Mouse (Mus musculus) forebrain, embryonic 14.5 days (tissue): ENCODE data around the gene Wdr92. TPM values are rescaled to one million over a fixed set of nuclear protein-coding genes. Genes with fewer than 3 reads are reported as not detected.

Experiments
- ATAC-seq: fragments of 200-750 bp; cut with Nextera tagmentation; 2 replicates; pipeline ENCODE4 v1.8.0; 2017; ENCODE audit warnings: mild to moderate bottlenecking, moderate library complexity
- DNase-seq: peaks from one replicate; pipeline ENCODE4 v3.0.0-alpha.2; 2015; ENCODE audit warnings: low spot score
- H3K27ac ChIP-seq: fragments of 300-500 bp; sonication (generic); 2 replicates; pipeline ENCODE4 v1.5.1; 2014; ENCODE audit warnings: low read depth, mild to moderate bottlenecking, control low read depth, low read length, moderate library complexity
- H3K27me3 ChIP-seq: fragments of 300-500 bp; sonication (generic); replicated peaks from 2 replicates; pipeline ENCODE4 v1.6.1; 2014; ENCODE audit warnings: low read length, control low read depth, mixed read lengths; ENCODE audit not compliant: control insufficient read depth, insufficient read depth
- H3K36me3 ChIP-seq: fragments of 300-500 bp; sonication (generic); 2 replicates; pipeline ENCODE4 v1.6.1; 2014; ENCODE audit warnings: low read length, control low read depth; ENCODE audit not compliant: control insufficient read depth, insufficient read depth
- H3K4me1 ChIP-seq: fragments of 300-500 bp; sonication (generic); 2 replicates; pipeline ENCODE4 v1.6.1; 2014; ENCODE audit warnings: antibody characterized with exemption, low read length, control low read depth; ENCODE audit not compliant: control insufficient read depth, insufficient read depth
- H3K4me2 ChIP-seq: fragments of 300-500 bp; sonication (generic); 2 replicates; pipeline ENCODE4 v1.6.1; 2014; ENCODE audit warnings: mild to moderate bottlenecking, control low read depth, low read length
- H3K4me3 ChIP-seq: fragments of 300-500 bp; sonication (generic); 2 replicates; pipeline ENCODE4 v1.5.1; 2014; ENCODE audit warnings: low read depth, low read length, control low read depth
- H3K9ac ChIP-seq: fragments of 300-500 bp; sonication (generic); 2 replicates; pipeline ENCODE4 v1.6.1; 2014; ENCODE audit warnings: mild to moderate bottlenecking, low read length, control low read depth, moderate library complexity
- H3K9me3 ChIP-seq: fragments of 300-500 bp; sonication (generic); replicated peaks from 2 replicates; pipeline ENCODE4 v1.6.1; 2016; ENCODE audit warnings: low read length, control low read depth, mixed read lengths; ENCODE audit not compliant: control insufficient read depth
- WGBS: fragments of 180-500 bp; shearing (Covaris S2); extraction: QIAGEN DNeasy Blood & Tissue Kit; methylation state at CpG from one replicate; pipeline ENCODE4 v1.1.7; 2014; 5-methylcytosine and 5-hydroxymethylcytosine counted together
- polyA plus RNA-seq: library from polyadenylated mRNA; unstranded; fragments of >200 nt; fragmentation: Nextera tagmentation; extraction: Ambion mirVana; gene quantifications from 2 replicates; pipeline ENCODE4 v1.2.1, GENCODE M21; 2014

Gene Wdr92
- polyA plus RNA-seq, 1 experiment from 2014 or later = 22.3 TPM

- H3K4me3 ChIP-seq = no peak overlapping the region
- no peaks in the 10 kb centered on the region for H3K9me3 ChIP-seq
- 97% methylated on average over 1 of the region's 1 CpGs for WGBS
- no peak overlapping the region for H3K9ac ChIP-seq
- H3K36me3 ChIP-seq = peaks cover 16% of the 10 kb centered on the region
- no peaks in the 10 kb centered on the region for H3K27me3 ChIP-seq
- no peaks in the 10 kb centered on the region for H3K4me1 ChIP-seq
- ATAC-seq (no peak), DNase-seq (no peak)
- H3K27ac ChIP-seq = no peak overlapping the region
- H3K4me2 ChIP-seq = no peak overlapping the region
Observed at GRCm38 (mm10) chr11:17268801-17269200, 86.9 kb downstream of the Wdr92 start.

GRCm38 (mm10) chr11:17279959-17280358, 98.1 kb downstream of the Wdr92 start:
- Histone ChIP-seq H3K27ac (no peak overlapping the region), H3K9ac (no peak overlapping the region), H3K4me2 (no peak overlapping the region), H3K27me3 (no peaks in the 10 kb centered on the region), H3K36me3 (no peaks in the 10 kb centered on the region), H3K4me1 (no peaks in the 10 kb centered on the region), H3K9me3 (no peaks in the 10 kb centered on the region), H3K4me3 (no peak overlapping the region)
- WGBS = 19% methylated on average over 9 of the region's 9 CpGs
- DNase-seq (peak; percentile 82), ATAC-seq (peak; percentile 84)

Other genes starting within 250 kb of the Wdr92 start
- gene Fbxo48, start 230.7 kb upstream of the Wdr92 start, polyA plus RNA-seq = 0.77 and 1.6 TPM in 2 replicates
- 114 and 131 TPM in 2 replicates for gene Cnrip1, start 130.5 kb upstream of the Wdr92 start, polyA plus RNA-seq
- 2.4 and 3.3 TPM in 2 replicates for gene Plek, start 129.7 kb upstream of the Wdr92 start, polyA plus RNA-seq
- 126 and 153 TPM in 2 replicates for gene Ppp3r1, start 22.8 kb upstream of the Wdr92 start, polyA plus RNA-seq
- gene Pno1, start 29.5 kb downstream of the Wdr92 start, polyA plus RNA-seq = 50.2 and 50.4 TPM in 2 replicates
- 149 and 156 TPM in 2 replicates for gene C1d, start 75.5 kb downstream of the Wdr92 start, polyA plus RNA-seq